ENCODE assay signal across 22 mouse cellular contexts in genomic region chr6:88793872-88794271, GRCm38 (mm10). TPM values are rescaled to one million over a fixed set of nuclear protein-coding genes. Genes with fewer than 3 reads are reported as not detected.
DNase-seq lines count a peak whose midpoint lies in the region; ATAC-seq and TF ChIP-seq lines count a peak whose summit lies in the region.
"Had no signal": no experiment of that assay in that cellular context is flagged by ENCODE, and none has a peak within 500 bp of the region (broad histone marks: within the 10 kb centered on the region; RNA-seq: fewer than 3 reads in every experiment).

No protein-coding gene starts in this region.

- no peak for TF ChIP-seq EP300 in stomach, postnatal 0 days (optimal IDR thresholded peaks at IDR 0.05)

- no peak overlapping the region for H3K9ac ChIP-seq in neural tube, embryonic 13.5 days
- H3K9ac ChIP-seq in forebrain, embryonic 16.5 days (replicated peaks; ENCODE audit: low read depth, low read length) = no peak overlapping the region
- no peak overlapping the region for H3K9ac ChIP-seq in stomach, postnatal 0 days (ENCODE audit: low read length)
- H3K9ac ChIP-seq: embryonic facial prominence, embryonic 15.5 days; heart, embryonic 15.5 days; liver, embryonic 15.5 days had no signal

- no peaks in the 10 kb centered on the region; the same call in 1 of the 2 replicates for H3K27me3 ChIP-seq in neural tube, embryonic 13.5 days
- H3K27me3 ChIP-seq in forebrain, embryonic 16.5 days (replicated peaks; ENCODE audit: control insufficient read depth, insufficient read depth, low read length) = no peaks in the 10 kb centered on the region
- H3K27me3 ChIP-seq in stomach, postnatal 0 days (ENCODE audit: control insufficient read depth, insufficient read depth, low read length) = no peaks in the 10 kb centered on the region
- H3K27me3 ChIP-seq: embryonic facial prominence, embryonic 15.5 days; heart, embryonic 15.5 days; hindbrain, embryonic 15.5 days; liver, embryonic 15.5 days; midbrain, embryonic 15.5 days had no signal

- DNase-seq in frontal cortex, postnatal 36 days (ENCODE audit: low spot score in 2 of 2) = no peak
- DNase-seq in neural tube, embryonic 10.5 days (ENCODE audit: extremely low spot score, low spot score) = no peak
- DNase-seq in stomach, postnatal 0 days (ENCODE audit: low spot score) = no peak
- DNase-seq: B cell, adult 2 months; gastrocnemius, postnatal 36 days; heart, postnatal 36 days; kidney, postnatal 36 days; liver; thymus, adult 18-20 months; thymus, postnatal 36 days had no signal

- no peak overlapping the region for H3K4me2 ChIP-seq in neural tube, embryonic 13.5 days
- peak overlapping the region; percentile 38 for H3K4me2 ChIP-seq in forebrain, embryonic 16.5 days (ENCODE audit: low read length)
- H3K4me2 ChIP-seq in stomach, postnatal 0 days (replicated peaks; ENCODE audit: low read depth) = no peak overlapping the region
- H3K4me2 ChIP-seq: embryonic facial prominence, embryonic 15.5 days; heart, embryonic 15.5 days; hindbrain, embryonic 15.5 days; liver, embryonic 15.5 days; midbrain, embryonic 15.5 days had no signal

- WGBS in neural tube, embryonic 13.5 days = 73% methylated on average over 13 of the region's 13 CpGs
- WGBS in forebrain, embryonic 16.5 days = 50% methylated on average over 13 of the region's 13 CpGs
- WGBS in stomach, postnatal 0 days = 62% methylated on average over 13 of the region's 13 CpGs

- peaks cover 47% of the 10 kb centered on the region for H3K4me1 ChIP-seq in neural tube, embryonic 13.5 days (replicated peaks)
- peaks cover 32% of the 10 kb centered on the region for H3K4me1 ChIP-seq in forebrain, embryonic 16.5 days (replicated peaks; ENCODE audit: control insufficient read depth, insufficient read depth, low read length)
- H3K4me1 ChIP-seq in stomach, postnatal 0 days (replicated peaks; ENCODE audit: control insufficient read depth, insufficient read depth) = peaks cover 3% of the 10 kb centered on the region; the same call in 1 of the 2 replicates

- no peak for TF ChIP-seq CTCF in stomach, postnatal 0 days (IDR thresholded peaks at IDR 0.05; ENCODE audit: low read depth)

- no peaks in the 10 kb centered on the region for H3K36me3 ChIP-seq in neural tube, embryonic 13.5 days
- no peaks in the 10 kb centered on the region for H3K36me3 ChIP-seq in forebrain, embryonic 16.5 days (ENCODE audit: control insufficient read depth, insufficient read depth)
- H3K36me3 ChIP-seq in stomach, postnatal 0 days (ENCODE audit: control insufficient read depth, insufficient read depth, low read length) = no peaks in the 10 kb centered on the region
- H3K36me3 ChIP-seq: embryonic facial prominence, embryonic 15.5 days; heart, embryonic 15.5 days; hindbrain, embryonic 15.5 days; midbrain, embryonic 15.5 days had no signal

- H3K27ac ChIP-seq in neural tube, embryonic 13.5 days (replicated peaks) = peak overlapping the region; percentile 59
- H3K27ac ChIP-seq in forebrain, embryonic 16.5 days (ENCODE audit: low read length) = peak overlapping the region; percentile 46
- H3K27ac ChIP-seq in stomach, postnatal 0 days (replicated peaks) = 0 out of 2 replicates have a peak overlapping the region, but pooled peaks have one; percentile 40
- H3K27ac ChIP-seq: embryonic facial prominence, embryonic 15.5 days; heart, embryonic 15.5 days; liver, embryonic 15.5 days; macrophage; midbrain, embryonic 15.5 days had no signal

- ATAC-seq in frontal cortex, adult (ENCODE audit: low TSS enrichment) = peak; percentile 48
- ATAC-seq in neural tube, embryonic 13.5 days (ENCODE audit: low read depth) = no peak
- peak; percentile 46 for ATAC-seq in forebrain, embryonic 16.5 days
- ATAC-seq in stomach, postnatal 0 days (ENCODE audit: low FRiP score, low TSS enrichment) = no peak
- ATAC-seq in CD4-positive, CD25-positive, alpha-beta regulatory T cell, adult 4 months = no peak
- ATAC-seq: activated CD4-positive, CD25-positive, alpha-beta regulatory T cell, adult 4 months; intestine, embryonic 16.5 days had no signal

- H3K9me3 ChIP-seq in neural tube, embryonic 13.5 days = no peaks in the 10 kb centered on the region
- no peaks in the 10 kb centered on the region for H3K9me3 ChIP-seq in forebrain, embryonic 16.5 days (ENCODE audit: control insufficient read depth, low read length)
- no peaks in the 10 kb centered on the region for H3K9me3 ChIP-seq in stomach, postnatal 0 days (ENCODE audit: control insufficient read depth, low read length)
- H3K9me3 ChIP-seq: embryonic facial prominence, embryonic 15.5 days; heart, embryonic 15.5 days; hindbrain, embryonic 15.5 days; liver, embryonic 15.5 days; midbrain, embryonic 15.5 days had no signal

- no peak overlapping the region for H3K4me3 ChIP-seq in neural tube, embryonic 13.5 days
- H3K4me3 ChIP-seq in forebrain, embryonic 16.5 days (replicated peaks; ENCODE audit: low read length) = no peak overlapping the region; the same call in 1 of the 2 replicates
- H3K4me3 ChIP-seq in stomach, postnatal 0 days (ENCODE audit: low read depth, low read length) = no peak overlapping the region
- H3K4me3 ChIP-seq: embryonic facial prominence, embryonic 15.5 days; heart, embryonic 15.5 days; hindbrain, embryonic 15.5 days; liver, embryonic 15.5 days; midbrain, embryonic 15.5 days had no signal

RNA-seq across cellular contexts. Expression of gene Abtb1, which starts 47.9 kb away (rescaled TPM):
- 43.1 and 43.4 TPM in 2 replicates for polyA plus RNA-seq in neural tube, embryonic 13.5 days (2015; fragmentation: Nextera tagmentation; extraction: Ambion mirVana)
- 44.7 and 47.0 TPM in 2 replicates for polyA plus RNA-seq in forebrain, embryonic 16.5 days (2015; fragmentation: Nextera tagmentation; extraction: Ambion mirVana)
- polyA plus RNA-seq in stomach, postnatal 0 days (2015; fragmentation: Nextera tagmentation; extraction: Ambion mirVana) = 25.1 and 26.1 TPM in 2 replicates
- 100 to 1,000 TPM in 1 of 2 experiments, 10 to 100 TPM in 1; 71.0 to 112 TPM for polyA plus RNA-seq in CD4-positive, CD25-positive, alpha-beta regulatory T cell, adult 4 months (2017; shearing (Covaris generic))

Comparison
In these comparisons a context has a peak if more than half of its experiments do, and no peak if none do; other contexts are left out.
1. ATAC-seq: peak in frontal cortex, adult (single experiment) and forebrain, embryonic 16.5 days (single experiment); none in neural tube, embryonic 13.5 days (single experiment), stomach, postnatal 0 days (single experiment) and CD4-positive, CD25-positive, alpha-beta regulatory T cell, adult 4 months (single experiment).
2. Peak in every context shown above with its lines, with median percentiles within 50 percentile points of each other: H3K27ac ChIP-seq.